Mouse (Mus musculus): ENCODE results near the gene Vapb.

DNA sequence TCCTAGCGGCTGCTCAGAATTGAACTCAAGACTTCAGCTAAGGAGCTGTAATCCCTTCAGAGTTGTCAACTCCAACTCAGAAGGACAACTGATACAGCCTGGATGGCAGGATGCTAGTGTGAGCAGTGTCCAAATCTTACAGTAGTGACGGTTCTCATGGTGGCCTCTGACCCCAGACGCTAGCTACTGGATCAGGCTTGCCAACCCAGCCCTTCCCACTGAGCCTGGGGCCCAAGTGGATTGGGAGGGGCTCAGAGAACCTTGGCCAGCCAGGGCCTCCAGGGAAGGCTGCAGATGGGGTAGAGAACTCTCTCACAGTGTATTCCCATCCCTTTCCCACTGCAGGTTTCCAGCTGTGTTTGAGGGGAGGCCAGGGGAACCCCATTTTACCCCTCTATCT is 65.6 kb downstream of the Vapb start:
- TF ChIP-seq CTCF (IDR thresholded peaks at IDR 0.05; ENCODE audit: low read depth, low read length) (no peak), POLR2A (IDR thresholded peaks at IDR 0.05; ENCODE audit: borderline replicate concordance, low read depth, low read length) (no peak)
